Mouse (Mus musculus): ENCODE data around the gene Zdhhc5. TPM values are rescaled to one million over a fixed set of nuclear protein-coding genes. Genes with fewer than 3 reads are reported as not detected.

Zdhhc5 gene
- polyA plus RNA-seq, 1 experiment from 2014 or later = 15.2 TPM

DNA sequence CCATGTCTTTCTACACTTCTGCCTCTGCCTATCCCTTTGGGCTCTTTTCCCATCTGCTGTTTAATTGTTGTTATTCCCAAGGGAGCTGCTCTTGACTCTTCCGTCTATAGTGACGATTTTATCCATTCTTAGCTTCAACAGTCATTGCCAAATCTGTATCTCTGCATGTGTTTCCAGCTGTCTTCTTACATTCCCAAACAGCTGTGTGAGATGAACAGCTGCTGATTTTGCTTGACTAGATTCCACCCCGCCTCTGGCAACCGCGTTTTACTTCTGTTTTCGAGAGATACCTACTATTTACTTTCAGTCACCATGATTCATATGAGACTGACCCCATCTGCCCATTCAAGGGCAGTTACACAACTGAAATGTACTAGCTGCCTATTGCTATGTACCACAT is 35.1 kb upstream of the Zdhhc5 start:
- peak; percentile 34; the same call in 1 of the 2 replicates for ATAC-seq
- Histone ChIP-seq H3K4me2 (ENCODE audit: low read length) (no peak overlapping the region), H3K9me3 (ENCODE audit: control insufficient read depth, low read length) (no peaks in the 10 kb centered on the region), H3K9ac (ENCODE audit: low read depth, low read length) (no peak overlapping the region), H3K4me3 (ENCODE audit: low read length) (no peak overlapping the region), H3K27me3 (replicated peaks; ENCODE audit: control insufficient read depth, insufficient read depth, low read length) (no peaks in the 10 kb centered on the region), H3K27ac (ENCODE audit: low read depth, low read length) (no peak overlapping the region), H3K4me1 (ENCODE audit: control insufficient read depth, insufficient read depth, low read depth, low read length) (no peaks in the 10 kb centered on the region), H3K36me3 (ENCODE audit: control insufficient read depth, insufficient read depth, low read length) (no peaks in the 10 kb centered on the region)
- WGBS = 69% methylated on average over 6 of the region's 6 CpGs

DNA sequence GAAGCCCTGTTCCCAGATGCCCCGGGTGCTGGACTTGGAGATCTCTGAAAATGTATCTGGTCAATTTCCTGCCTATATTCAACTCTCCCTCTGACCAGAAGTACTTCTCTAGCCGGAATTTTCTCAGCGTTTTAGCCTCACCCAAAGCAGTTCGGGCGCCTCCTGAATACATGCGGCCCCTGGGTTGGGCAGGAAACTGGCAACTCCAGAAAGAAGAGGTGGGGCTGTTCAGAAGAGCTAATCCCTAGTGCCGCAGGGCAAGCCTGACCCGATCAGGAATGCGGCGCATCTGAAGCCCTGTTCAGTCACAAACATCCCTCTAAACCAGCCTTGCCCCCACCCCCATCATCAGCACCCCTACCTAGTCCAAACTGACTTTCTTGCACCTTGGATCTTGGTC is 29.1 kb upstream of the Zdhhc5 start:
- H3K36me3 ChIP-seq (ENCODE audit: control insufficient read depth, insufficient read depth, low read length) = no peaks in the 10 kb centered on the region
- ATAC-seq = peak; percentile 12
- peak overlapping the region; percentile 92 for H3K4me3 ChIP-seq (ENCODE audit: low read length)
- H3K4me1 ChIP-seq (ENCODE audit: control insufficient read depth, insufficient read depth, low read depth, low read length) = peaks cover 25% of the 10 kb centered on the region
- H3K4me2 ChIP-seq (ENCODE audit: low read length) = peak overlapping the region; percentile 92
- no peaks in the 10 kb centered on the region for H3K27me3 ChIP-seq (replicated peaks; ENCODE audit: control insufficient read depth, insufficient read depth, low read length)
- H3K9me3 ChIP-seq (ENCODE audit: control insufficient read depth, low read length) = no peaks in the 10 kb centered on the region
- H3K9ac ChIP-seq (ENCODE audit: low read depth, low read length) = peak overlapping the region; percentile 97
- WGBS = 0% methylated on average over 10 of the region's 10 CpGs
- H3K27ac ChIP-seq (ENCODE audit: low read depth, low read length) = peak overlapping the region; percentile 99

DNA sequence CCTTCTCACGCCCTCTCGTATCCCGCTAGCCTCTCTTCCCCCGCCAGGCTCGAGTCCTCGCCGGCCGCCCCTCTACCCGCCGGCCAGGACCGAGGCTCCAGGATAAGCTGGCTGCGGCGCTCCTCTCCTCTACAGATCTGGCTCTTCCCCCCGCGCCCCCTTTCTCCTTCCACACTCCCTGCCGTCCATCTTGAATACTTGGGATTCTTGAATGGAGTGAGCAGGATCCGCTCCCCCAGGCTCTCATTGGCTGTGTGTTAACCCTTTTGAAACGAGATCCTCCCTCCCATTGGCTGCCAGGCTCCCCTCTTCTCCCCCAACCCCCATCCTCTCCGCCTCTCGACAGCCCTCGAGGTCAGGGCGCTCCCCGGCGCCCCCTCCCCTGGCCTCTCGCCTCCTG is 28.6 kb upstream of the Zdhhc5 start, which contains the start of gene Gm19426:
Gene Gm19426 (minus strand): TSS at position 95 of the 400 bp plus-strand sequence.
- WGBS = under 1% methylated on average over 25 of the region's 25 CpGs
- Histone ChIP-seq H3K9me3 (ENCODE audit: control insufficient read depth, low read length) (no peaks in the 10 kb centered on the region), H3K4me1 (ENCODE audit: control insufficient read depth, insufficient read depth, low read depth, low read length) (peaks cover 30% of the 10 kb centered on the region), H3K9ac (ENCODE audit: low read depth, low read length) (peak within 1 kb of the TSS; percentile 97), H3K4me3 (ENCODE audit: low read length) (peak within 1 kb of the TSS; percentile 92), H3K36me3 (ENCODE audit: control insufficient read depth, insufficient read depth, low read length) (no peaks in the 10 kb centered on the region), H3K4me2 (ENCODE audit: low read length) (peak within 1 kb of the TSS; percentile 92), H3K27me3 (replicated peaks; ENCODE audit: control insufficient read depth, insufficient read depth, low read length) (no peaks in the 10 kb centered on the region), H3K27ac (ENCODE audit: low read depth, low read length) (peak within 1 kb of the TSS; percentile 99)
- ATAC-seq = peak; percentile 93

DNA sequence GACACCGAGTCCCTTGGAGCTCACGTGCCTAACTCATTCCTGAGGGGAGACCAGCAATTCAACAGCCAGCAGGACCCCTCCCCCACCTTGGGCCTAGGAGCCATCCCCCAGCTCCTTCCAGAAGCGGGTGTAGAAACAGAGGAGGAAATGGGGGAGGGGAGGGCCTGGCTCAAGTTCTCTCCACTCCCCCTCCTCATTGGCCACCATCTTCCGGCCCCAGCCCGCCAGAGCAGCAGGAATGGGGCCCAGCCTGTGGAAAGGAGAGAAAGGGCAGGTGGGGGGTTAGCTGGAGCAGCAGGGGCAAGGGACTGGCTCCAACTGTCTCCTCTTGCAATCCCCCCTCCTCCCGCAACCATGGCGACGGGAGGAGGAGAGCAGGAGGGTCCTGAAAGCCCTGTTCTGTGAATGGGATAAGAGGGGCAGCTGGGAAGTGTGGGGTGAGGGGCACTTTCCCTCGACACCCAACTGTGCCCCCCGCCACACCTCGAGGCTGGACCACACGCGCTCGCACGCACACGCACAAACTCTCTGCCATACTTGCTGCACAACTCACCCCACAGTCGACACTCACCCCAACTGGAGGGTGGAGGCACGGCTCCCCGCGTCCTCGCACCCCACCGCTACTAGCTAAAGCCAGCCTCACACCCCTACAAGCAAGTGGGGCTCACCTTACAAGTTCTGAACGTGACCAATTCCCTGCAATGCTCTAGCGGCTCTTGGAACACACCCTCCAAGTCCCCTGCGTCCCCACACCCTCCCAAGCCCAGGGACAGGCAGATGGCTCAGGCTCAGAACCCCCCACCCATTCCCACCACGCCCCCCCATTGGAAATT is 27.7 kb upstream of the Zdhhc5 start:
- no peaks in the 10 kb centered on the region for H3K9me3 ChIP-seq (ENCODE audit: control insufficient read depth, low read length)
- H3K4me2 ChIP-seq (ENCODE audit: low read length) = peak overlapping the region; percentile 92
- 0% methylated on average over 26 of the region's 26 CpGs for WGBS
- peak overlapping the region; percentile 92 for H3K4me3 ChIP-seq (ENCODE audit: low read length)
- no peaks in the 10 kb centered on the region for H3K36me3 ChIP-seq (ENCODE audit: control insufficient read depth, insufficient read depth, low read length)
- peak; percentile 78 for ATAC-seq
- H3K27me3 ChIP-seq (replicated peaks; ENCODE audit: control insufficient read depth, insufficient read depth, low read length) = no peaks in the 10 kb centered on the region
- H3K27ac ChIP-seq (ENCODE audit: low read depth, low read length) = peak overlapping the region; percentile 99
- peaks cover 38% of the 10 kb centered on the region for H3K4me1 ChIP-seq (ENCODE audit: control insufficient read depth, insufficient read depth, low read depth, low read length)
- peak overlapping the region; percentile 97 for H3K9ac ChIP-seq (ENCODE audit: low read depth, low read length)

DNA sequence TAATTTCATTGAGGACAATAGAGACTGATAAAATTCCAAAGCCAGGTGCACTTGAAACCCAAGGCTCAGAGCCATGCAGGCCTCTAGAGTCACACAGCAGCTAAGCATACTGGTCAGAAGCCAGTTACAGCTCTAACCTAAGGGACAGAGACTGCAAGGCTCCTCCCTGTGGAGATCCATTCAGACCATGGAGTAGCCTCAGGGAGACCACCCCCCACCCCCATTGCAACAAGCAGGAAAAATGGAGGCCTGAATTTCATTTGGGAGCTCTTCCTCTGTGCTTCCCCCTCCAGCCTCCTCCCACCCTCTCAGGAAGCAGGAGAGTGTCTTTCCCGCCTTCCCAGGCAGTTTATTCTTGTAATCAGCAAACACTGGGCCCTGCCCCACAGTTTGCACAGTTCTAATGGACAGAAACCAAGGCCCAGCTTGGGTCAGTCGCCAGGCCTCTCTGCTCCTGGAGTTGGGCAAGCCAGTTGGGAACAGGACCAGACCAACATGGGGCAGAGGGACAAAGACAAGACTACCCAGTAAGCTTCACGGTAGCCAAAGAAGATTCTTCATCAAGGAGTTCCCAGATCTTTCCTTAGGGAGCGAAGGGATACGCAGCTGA is 27.0 kb upstream of the Zdhhc5 start:
- H3K27ac ChIP-seq (ENCODE audit: low read depth, low read length) = peak overlapping the region; percentile 99
- no peaks in the 10 kb centered on the region for H3K9me3 ChIP-seq (ENCODE audit: control insufficient read depth, low read length)
- peak overlapping the region; percentile 97 for H3K9ac ChIP-seq (ENCODE audit: low read depth, low read length)
- H3K27me3 ChIP-seq (replicated peaks; ENCODE audit: control insufficient read depth, insufficient read depth, low read length) = no peaks in the 10 kb centered on the region
- H3K36me3 ChIP-seq (ENCODE audit: control insufficient read depth, insufficient read depth, low read length) = no peaks in the 10 kb centered on the region
- H3K4me2 ChIP-seq (ENCODE audit: low read length) = peak overlapping the region; percentile 92
- 0% methylated on average over 5 of the region's 5 CpGs for WGBS
- peaks cover 45% of the 10 kb centered on the region for H3K4me1 ChIP-seq (ENCODE audit: control insufficient read depth, insufficient read depth, low read depth, low read length)
- H3K4me3 ChIP-seq (ENCODE audit: low read length) = peak overlapping the region; percentile 92
- peak; percentile 0 for ATAC-seq

DNA sequence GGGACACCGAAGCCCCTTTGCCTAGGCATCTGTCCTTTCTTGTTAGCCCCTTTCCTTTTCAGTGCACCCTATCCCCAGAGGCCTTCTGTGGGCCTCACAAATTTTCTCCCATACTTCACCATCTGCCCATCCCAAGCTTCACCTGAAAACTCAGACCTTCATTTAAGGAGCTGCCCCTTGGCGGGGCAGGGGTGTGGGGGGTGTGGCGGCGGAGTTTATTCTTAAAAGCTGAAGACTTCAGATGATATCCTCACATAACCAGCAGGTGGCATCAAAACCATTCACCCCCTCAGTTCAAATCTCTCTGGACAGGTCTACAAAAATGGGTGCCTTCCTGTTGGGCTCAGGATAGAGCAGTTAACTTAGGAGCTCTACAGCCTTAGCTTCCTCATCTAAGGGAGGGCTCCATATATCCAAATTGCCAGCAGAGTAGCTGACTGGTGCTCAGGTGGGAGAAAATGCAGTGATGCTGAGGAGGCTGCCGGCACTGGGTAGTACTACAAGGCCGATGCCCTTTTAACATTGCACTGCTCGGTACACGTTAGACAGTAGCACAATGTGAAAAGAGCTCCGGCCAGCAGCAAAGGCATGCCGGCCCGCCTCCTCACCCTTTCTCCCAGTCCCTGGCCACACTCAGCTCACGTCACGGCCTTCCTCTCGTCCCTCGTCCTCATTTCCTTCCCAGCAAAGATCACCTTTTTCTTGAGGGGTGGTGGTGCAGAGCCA is 25.8 kb upstream of the Zdhhc5 start:
- no peak for ATAC-seq
- H3K9me3 ChIP-seq (ENCODE audit: control insufficient read depth, low read length) = no peaks in the 10 kb centered on the region
- H3K36me3 ChIP-seq (ENCODE audit: control insufficient read depth, insufficient read depth, low read length) = no peaks in the 10 kb centered on the region
- H3K27ac ChIP-seq (ENCODE audit: low read depth, low read length) = no peak overlapping the region
- H3K4me3 ChIP-seq (ENCODE audit: low read length) = no peak overlapping the region
- WGBS = 66% methylated on average over 15 of the region's 15 CpGs
- peak overlapping the region; percentile 92 for H3K4me2 ChIP-seq (ENCODE audit: low read length)
- H3K27me3 ChIP-seq (replicated peaks; ENCODE audit: control insufficient read depth, insufficient read depth, low read length) = no peaks in the 10 kb centered on the region
- peaks cover 57% of the 10 kb centered on the region for H3K4me1 ChIP-seq (ENCODE audit: control insufficient read depth, insufficient read depth, low read depth, low read length)
- no peak overlapping the region for H3K9ac ChIP-seq (ENCODE audit: low read depth, low read length)

DNA sequence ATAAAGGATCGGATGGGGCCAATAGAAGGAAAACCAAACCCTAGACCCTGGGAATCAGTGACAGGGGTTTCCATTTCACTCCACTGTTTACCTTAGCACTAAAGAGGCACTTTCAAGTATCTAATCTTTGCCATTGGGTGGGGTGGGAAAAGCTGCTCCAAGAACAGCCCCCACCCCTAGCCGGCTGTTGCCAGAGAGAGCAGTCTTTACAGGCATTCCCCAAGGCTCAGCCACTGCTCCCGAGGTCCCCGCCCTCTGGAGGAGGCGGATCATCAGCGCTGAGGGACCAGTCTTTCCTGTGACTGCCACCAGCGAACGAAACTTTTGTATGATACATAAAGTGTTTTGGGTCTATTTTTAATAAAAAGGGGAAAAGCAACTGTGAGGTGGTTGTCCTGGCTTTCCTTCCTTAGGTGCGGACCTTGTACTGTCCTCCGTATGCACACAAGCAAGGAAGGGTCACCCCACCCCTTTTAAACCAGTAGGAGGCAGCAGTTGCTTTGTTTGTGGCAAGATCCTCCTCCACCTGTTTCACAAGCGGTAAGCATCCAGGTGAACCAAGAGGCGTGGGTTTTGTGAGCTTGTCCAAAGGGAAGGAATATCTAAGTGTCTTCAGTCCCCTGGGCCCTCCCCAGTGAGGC is 23.4 kb upstream of the Zdhhc5 start:
- ATAC-seq = no peak
- WGBS = 5% methylated on average over 12 of the region's 12 CpGs
- peak overlapping the region; percentile 4; the same call in 1 of the 2 replicates for H3K9ac ChIP-seq (ENCODE audit: low read depth, low read length)
- H3K27me3 ChIP-seq (replicated peaks; ENCODE audit: control insufficient read depth, insufficient read depth, low read length) = no peaks in the 10 kb centered on the region
- no peaks in the 10 kb centered on the region for H3K9me3 ChIP-seq (ENCODE audit: control insufficient read depth, low read length)
- H3K4me3 ChIP-seq (ENCODE audit: low read length) = 0 out of 2 replicates have a peak overlapping the region, but pooled peaks have one; percentile 2
- H3K27ac ChIP-seq (ENCODE audit: low read depth, low read length) = peak overlapping the region; percentile 37; the same call in 1 of the 2 replicates
- no peaks in the 10 kb centered on the region for H3K36me3 ChIP-seq (ENCODE audit: control insufficient read depth, insufficient read depth, low read length)
- H3K4me1 ChIP-seq (ENCODE audit: control insufficient read depth, insufficient read depth, low read depth, low read length) = peaks cover 63% of the 10 kb centered on the region
- peak overlapping the region; percentile 43 for H3K4me2 ChIP-seq (ENCODE audit: low read length)

DNA sequence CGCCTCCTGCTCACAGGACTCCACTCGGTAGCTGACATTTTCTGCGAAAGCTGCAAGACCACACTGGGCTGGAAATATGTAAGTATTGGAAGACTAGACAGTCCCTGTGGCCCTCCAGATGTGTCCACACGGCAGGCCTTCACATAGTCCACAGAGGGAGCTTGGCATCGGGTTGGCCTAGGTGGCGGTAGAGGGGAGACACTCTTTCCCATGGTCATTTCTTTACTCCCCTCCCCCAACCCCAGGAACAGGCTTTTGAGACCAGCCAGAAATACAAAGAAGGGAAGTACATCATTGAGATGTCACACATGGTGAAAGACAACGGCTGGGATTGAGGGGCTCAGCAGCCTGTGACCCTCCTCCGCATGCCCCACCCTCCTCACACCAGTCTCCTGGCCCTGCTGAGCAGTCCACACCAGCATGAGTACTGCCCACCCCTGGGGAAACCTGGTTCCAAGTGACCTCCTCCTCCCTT is 22.5 kb upstream of the Zdhhc5 start:
- ATAC-seq = no peak
- 3% methylated on average over 8 of the region's 8 CpGs for WGBS
- Histone ChIP-seq H3K9me3 (ENCODE audit: control insufficient read depth, low read length) (no peaks in the 10 kb centered on the region), H3K9ac (ENCODE audit: low read depth, low read length) (peak overlapping the region; percentile 25; the same call in 1 of the 2 replicates), H3K4me3 (ENCODE audit: low read length) (no peak overlapping the region), H3K27me3 (replicated peaks; ENCODE audit: control insufficient read depth, insufficient read depth, low read length) (no peaks in the 10 kb centered on the region), H3K27ac (ENCODE audit: low read depth, low read length) (no peak overlapping the region), H3K4me1 (ENCODE audit: control insufficient read depth, insufficient read depth, low read depth, low read length) (peaks cover 66% of the 10 kb centered on the region), H3K4me2 (ENCODE audit: low read length) (peak overlapping the region; percentile 87), H3K36me3 (ENCODE audit: control insufficient read depth, insufficient read depth, low read length) (no peaks in the 10 kb centered on the region)
